Mouse (Mus musculus) R1 (cell line): Measurements from ENCODE around the gene Pga5.

Experiments used
- DNase-seq: peaks from one replicate; pipeline ENCODE4 v3.0.0-alpha.2; 2018; ENCODE audit warnings: low read depth, low spot score

The Pga5 gene

GRCm38 (mm10) chr19:10703470-10703869 lies 25.6 kb upstream of the Pga5 start:
- no peak for DNase-seq

GRCm38 (mm10) chr19:10702125-10702524 lies 24.3 kb upstream of the Pga5 start:
- DNase-seq, result no peak

GRCm38 (mm10) chr19:10701013-10701726 lies 23.3 kb upstream of the Pga5 start:
- peak; percentile 44 for DNase-seq

GRCm38 (mm10) chr19:10699851-10700250 lies 22.0 kb upstream of the Pga5 start:
- DNase-seq, result no peak

GRCm38 (mm10) chr19:10698131-10698991 lies 20.5 kb upstream of the Pga5 start:
- DNase-seq, result peak; percentile 36

- DNase-seq, result no peak
Measured at GRCm38 (mm10) chr19:10695801-10696200, 17.9 kb upstream of the Pga5 start.

GRCm38 (mm10) chr19:10693926-10694682 lies 16.2 kb upstream of the Pga5 start:
- DNase-seq, result no peak

GRCm38 (mm10) chr19:10692361-10692760 lies 14.5 kb upstream of the Pga5 start:
- DNase-seq, result no peak

GRCm38 (mm10) chr19:10691660-10692059 lies 13.8 kb upstream of the Pga5 start:
- no peak for DNase-seq

GRCm38 (mm10) chr19:10691121-10691520 lies 13.2 kb upstream of the Pga5 start:
- no peak for DNase-seq

GRCm38 (mm10) chr19:10690336-10690735 lies 12.5 kb upstream of the Pga5 start:
- no peak for DNase-seq

- DNase-seq, result no peak
Measured at GRCm38 (mm10) chr19:10689470-10690166, 11.7 kb upstream of the Pga5 start.

GRCm38 (mm10) chr19:10688537-10689352 lies 10.9 kb upstream of the Pga5 start, which contains the start of gene Vps37c:
Gene Vps37c, plus strand, starts transcription at chr19:10688735.
- peak; percentile 86 for DNase-seq

GRCm38 (mm10) chr19:10685727-10686126 lies 7.9 kb upstream of the Pga5 start:
- DNase-seq, result no peak

- no peak for DNase-seq
Measured at GRCm38 (mm10) chr19:10685081-10685480, 7.2 kb upstream of the Pga5 start.

- no peak for DNase-seq
Measured at GRCm38 (mm10) chr19:10681571-10681970, 3.7 kb upstream of the Pga5 start.

GRCm38 (mm10) chr19:10678772-10679067 lies 849 bp upstream of the Pga5 start:
- DNase-seq, result no peak

- DNase-seq, result peak; percentile 74
Measured at GRCm38 (mm10) chr19:10676656-10677055, 1.2 kb downstream of the Pga5 start.

- no peak for DNase-seq
Measured at GRCm38 (mm10) chr19:10673275-10673674, 4.6 kb downstream of the Pga5 start.

- DNase-seq, result no peak
Measured at GRCm38 (mm10) chr19:10671854-10672417, 5.9 kb downstream of the Pga5 start.
